Mouse (Mus musculus) limb, embryonic 11.5 days (tissue): Measurements from ENCODE around the gene Dpf3. TPM values are rescaled to one million over a fixed set of nuclear protein-coding genes. Genes with fewer than 3 reads are reported as not detected.

ENCODE experiments used
- ATAC-seq: fragments of 200-750 bp; cut with Nextera tagmentation; 2 replicates; pipeline ENCODE4 v1.8.0; 2017; ENCODE audit warnings: low read depth; ENCODE audit not compliant: insufficient number of reproducible peaks, low FRiP score, low TSS enrichment
- DNase-seq: peaks from one replicate; pipeline ENCODE4 v3.0.0-alpha.2; 2015; ENCODE audit warnings: low spot score
- H3K27ac ChIP-seq: fragments of 300-500 bp; sonication (generic); replicated peaks from 2 replicates; pipeline ENCODE4 v1.5.1; 2014; ENCODE audit warnings: low read depth, mild to moderate bottlenecking, low read length
- H3K27me3 ChIP-seq: fragments of 300-500 bp; sonication (generic); 2 replicates; pipeline ENCODE4 v1.6.1; 2014; ENCODE audit warnings: mild to moderate bottlenecking, low read length, mixed read lengths; ENCODE audit not compliant: control insufficient read depth, insufficient read depth
- H3K36me3 ChIP-seq: fragments of 300-500 bp; sonication (generic); 2 replicates; pipeline ENCODE4 v1.6.1; 2014; ENCODE audit warnings: mild to moderate bottlenecking, low read length, moderate library complexity, mixed read lengths; ENCODE audit not compliant: control insufficient read depth, insufficient read depth
- H3K4me1 ChIP-seq: fragments of 300-500 bp; sonication (generic); 2 replicates; pipeline ENCODE4 v1.6.1; 2014; ENCODE audit warnings: low read length, mixed read lengths; ENCODE audit not compliant: control insufficient read depth, insufficient read depth
- H3K4me2 ChIP-seq: fragments of 300-500 bp; sonication (generic); 2 replicates; pipeline ENCODE4 v1.6.1; 2014; ENCODE audit warnings: low read depth, mild to moderate bottlenecking, moderate library complexity; ENCODE audit not compliant: severe bottlenecking
- H3K4me3 ChIP-seq: fragments of 300-500 bp; sonication (generic); 2 replicates; pipeline ENCODE4 v1.5.1; 2014; ENCODE audit warnings: low read depth, low read length
- H3K9ac ChIP-seq: fragments of 300-500 bp; sonication (generic); 2 replicates; pipeline ENCODE4 v1.6.1; 2014; ENCODE audit warnings: mild to moderate bottlenecking, low read length
- H3K9me3 ChIP-seq: fragments of 300-500 bp; sonication (generic); 2 replicates; pipeline ENCODE4 v1.6.1; 2016; ENCODE audit warnings: low read length; ENCODE audit not compliant: control insufficient read depth
- whole genome bisulfite sequencing: fragments of 180-500 bp; shearing (Covaris S2); extraction: QIAGEN DNeasy Blood & Tissue Kit; methylation state at CpG from one replicate; pipeline ENCODE4 v1.1.7; 2014; 5-methylcytosine and 5-hydroxymethylcytosine counted together
- polyA plus RNA-seq: library from polyadenylated mRNA; unstranded; fragments of >200 nt; fragmentation: Nextera tagmentation; extraction: Ambion mirVana; gene quantifications from 2 replicates; pipeline ENCODE4 v1.2.1, GENCODE M21; 2014

Gene Dpf3
- polyA plus RNA-seq, 1 experiment from 2014 or later, result 3.6 TPM

DNA sequence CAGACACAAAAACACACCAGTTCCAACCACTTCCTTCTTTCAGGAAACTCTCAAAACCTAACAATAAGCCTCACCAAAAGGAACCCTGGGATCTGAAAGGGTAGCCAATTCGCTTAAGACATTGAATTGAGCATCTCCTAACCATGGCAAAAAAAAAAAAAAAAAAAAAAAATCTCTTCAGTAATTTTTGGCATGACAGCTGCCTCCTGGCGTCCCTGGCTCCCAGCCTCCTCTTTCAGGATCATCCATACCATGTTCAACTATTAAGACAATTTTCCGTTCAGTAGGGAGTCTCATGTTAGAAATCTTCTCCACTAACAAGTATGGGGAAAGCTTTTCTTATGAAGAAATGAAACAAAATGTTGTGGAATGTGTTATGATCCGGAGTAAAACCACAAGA lies 233.1 kb downstream of the Dpf3 start:
- DNase-seq, result no peak

DNA sequence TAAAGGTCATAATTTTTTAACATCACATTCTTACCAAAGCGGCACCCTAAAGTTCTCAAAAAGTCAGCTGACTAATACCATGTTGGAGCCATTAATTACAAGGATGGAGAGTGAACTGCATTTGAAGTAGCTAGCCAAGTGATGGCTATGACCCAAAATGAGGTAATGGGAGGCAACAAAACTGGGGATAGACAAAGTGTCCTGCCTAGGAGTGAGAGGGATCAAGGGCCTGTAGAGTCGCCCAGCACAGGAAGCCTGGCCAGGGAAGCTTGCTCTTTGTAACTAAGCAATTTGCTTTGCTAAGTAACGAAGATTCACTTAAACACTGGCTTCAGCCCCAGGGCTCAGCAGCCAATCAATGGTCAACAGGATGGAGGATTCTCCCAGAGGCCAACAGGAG lies 238.4 kb downstream of the Dpf3 start:
- DNase-seq, result no peak
- H3K36me3 ChIP-seq, result no peaks in the 10 kb centered on the region

More for the DNA sequence above, 233.1 kb downstream of the Dpf3 start:
- H3K4me1 ChIP-seq, result no peaks in the 10 kb centered on the region
- no peaks in the 10 kb centered on the region for H3K27me3 ChIP-seq
- WGBS, result 91% methylated on average over 4 of the region's 4 CpGs
- H3K9ac ChIP-seq, result no peak overlapping the region
- H3K4me2 ChIP-seq, result no peak overlapping the region
- H3K4me3 ChIP-seq, result no peak overlapping the region
- H3K36me3 ChIP-seq, result no peaks in the 10 kb centered on the region
- no peaks in the 10 kb centered on the region for H3K9me3 ChIP-seq
- no peak overlapping the region for H3K27ac ChIP-seq
- ATAC-seq, result no peak

GRCm38 (mm10) chr12:83248636-83249035 lies 238.9 kb downstream of the Dpf3 start:
- no peaks in the 10 kb centered on the region for H3K27me3 ChIP-seq
- WGBS, result 78% methylated on average over 2 of the region's 2 CpGs
- no peak overlapping the region for H3K27ac ChIP-seq
- ATAC-seq (no peak), DNase-seq (no peak)
- H3K9me3 ChIP-seq, result no peaks in the 10 kb centered on the region
- H3K4me3 ChIP-seq, result no peak overlapping the region
- H3K9ac ChIP-seq, result no peak overlapping the region
- no peaks in the 10 kb centered on the region for H3K4me1 ChIP-seq
- H3K4me2 ChIP-seq, result no peak overlapping the region
- no peaks in the 10 kb centered on the region for H3K36me3 ChIP-seq

More for the DNA sequence above, 238.4 kb downstream of the Dpf3 start:
- no peaks in the 10 kb centered on the region for H3K9me3 ChIP-seq
- WGBS, result 80% methylated on average over 3 of the region's 3 CpGs
- no peak for ATAC-seq
- H3K4me3 ChIP-seq, result no peak overlapping the region
- no peak overlapping the region for H3K4me2 ChIP-seq
- H3K4me1 ChIP-seq, result no peaks in the 10 kb centered on the region
- H3K27me3 ChIP-seq, result no peaks in the 10 kb centered on the region
- H3K27ac ChIP-seq, result no peak overlapping the region
- no peak overlapping the region for H3K9ac ChIP-seq

DNA sequence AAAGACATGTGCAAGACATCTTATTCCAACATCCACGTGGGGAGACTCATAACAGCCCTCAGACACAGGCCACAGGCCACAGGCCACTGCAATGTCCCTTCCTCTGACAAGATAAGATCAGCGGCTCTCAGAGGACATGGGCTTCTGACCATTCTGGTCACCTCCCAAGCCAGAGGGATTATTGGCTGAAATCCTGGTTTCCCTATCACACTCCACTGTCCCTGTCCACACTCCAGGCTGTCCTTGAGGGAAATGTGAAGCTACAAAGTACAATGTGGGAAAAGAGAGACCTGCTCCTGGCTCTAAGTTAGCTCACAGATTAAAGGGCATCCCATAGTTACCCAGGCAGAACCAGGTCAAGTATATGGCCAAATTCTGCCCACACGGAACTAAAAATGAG lies 239.8 kb downstream of the Dpf3 start:
- Histone ChIP-seq H3K27me3 (no peaks in the 10 kb centered on the region), H3K4me1 (no peaks in the 10 kb centered on the region), H3K36me3 (no peaks in the 10 kb centered on the region), H3K27ac (no peak overlapping the region), H3K4me3 (no peak overlapping the region), H3K4me2 (no peak overlapping the region), H3K9me3 (no peaks in the 10 kb centered on the region), H3K9ac (no peak overlapping the region)
- ATAC-seq, result no peak
- WGBS, result 78% methylated on average over 3 of the region's 3 CpGs
- no peak for DNase-seq

- Histone ChIP-seq H3K9ac (no peak overlapping the region), H3K4me3 (no peak overlapping the region), H3K27ac (no peak overlapping the region), H3K36me3 (no peaks in the 10 kb centered on the region), H3K27me3 (no peaks in the 10 kb centered on the region), H3K9me3 (no peaks in the 10 kb centered on the region), H3K4me1 (no peaks in the 10 kb centered on the region), H3K4me2 (no peak overlapping the region)
- no peak for DNase-seq
- WGBS, result 73% methylated on average over 3 of the region's 3 CpGs
- ATAC-seq, result no peak
These were observed 246.5 kb downstream of the Dpf3 start for GRCm38 (mm10) chr12:83241022-83241421.

DNA sequence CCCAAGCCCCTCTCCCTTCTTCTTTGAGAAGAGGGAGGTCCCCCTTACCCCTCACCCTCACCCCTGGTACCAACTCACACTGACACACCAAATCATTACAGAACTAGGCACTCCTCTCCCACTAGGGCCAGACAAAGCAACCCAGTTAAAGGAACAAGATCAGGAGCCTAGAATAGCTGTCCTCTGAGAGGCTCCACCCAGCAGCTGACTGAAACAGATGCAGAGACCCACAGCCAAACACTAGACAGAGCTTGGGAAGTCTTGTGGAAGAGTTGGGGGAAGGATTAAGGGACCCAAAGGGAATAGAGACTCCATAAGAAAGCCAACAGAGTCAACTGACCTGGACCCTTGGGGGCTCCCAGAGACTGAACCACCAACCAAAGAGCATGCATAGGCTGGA lies 246.9 kb downstream of the Dpf3 start:
- Histone ChIP-seq H3K9ac (no peak overlapping the region), H3K27me3 (no peaks in the 10 kb centered on the region), H3K27ac (no peak overlapping the region), H3K4me3 (no peak overlapping the region), H3K4me2 (no peak overlapping the region), H3K4me1 (no peaks in the 10 kb centered on the region), H3K9me3 (no peaks in the 10 kb centered on the region), H3K36me3 (no peaks in the 10 kb centered on the region)
- DNase-seq, result no peak
- ATAC-seq, result no peak

DNA sequence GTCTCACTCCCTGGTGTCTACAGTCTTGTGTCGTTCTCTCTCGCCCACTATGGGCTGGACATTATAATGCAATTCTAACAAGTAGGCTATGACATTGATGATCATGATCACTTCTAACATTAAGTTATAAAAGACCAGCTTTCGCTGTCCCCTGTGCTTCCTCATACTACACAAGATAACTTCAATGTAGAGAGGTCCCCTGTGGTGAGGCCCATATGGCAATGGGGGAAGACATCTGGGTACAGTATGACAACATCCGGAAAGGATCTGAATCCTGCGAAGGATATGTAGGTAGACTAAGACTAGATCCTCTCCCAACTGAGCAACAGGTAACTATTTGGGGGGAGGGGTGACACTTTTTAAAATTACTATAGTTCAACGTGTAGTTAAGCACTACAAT lies 251.7 kb downstream of the Dpf3 start:
- no peaks in the 10 kb centered on the region for H3K27me3 ChIP-seq
- ATAC-seq (no peak), DNase-seq (no peak)
- no peak overlapping the region for H3K4me3 ChIP-seq
- no peak overlapping the region for H3K27ac ChIP-seq
- no peaks in the 10 kb centered on the region for H3K9me3 ChIP-seq
- no peaks in the 10 kb centered on the region for H3K36me3 ChIP-seq
- H3K4me1 ChIP-seq, result no peaks in the 10 kb centered on the region
- no peak overlapping the region for H3K4me2 ChIP-seq
- H3K9ac ChIP-seq, result no peak overlapping the region
- WGBS, result 96% methylated on average over 6 of the region's 6 CpGs

DNA sequence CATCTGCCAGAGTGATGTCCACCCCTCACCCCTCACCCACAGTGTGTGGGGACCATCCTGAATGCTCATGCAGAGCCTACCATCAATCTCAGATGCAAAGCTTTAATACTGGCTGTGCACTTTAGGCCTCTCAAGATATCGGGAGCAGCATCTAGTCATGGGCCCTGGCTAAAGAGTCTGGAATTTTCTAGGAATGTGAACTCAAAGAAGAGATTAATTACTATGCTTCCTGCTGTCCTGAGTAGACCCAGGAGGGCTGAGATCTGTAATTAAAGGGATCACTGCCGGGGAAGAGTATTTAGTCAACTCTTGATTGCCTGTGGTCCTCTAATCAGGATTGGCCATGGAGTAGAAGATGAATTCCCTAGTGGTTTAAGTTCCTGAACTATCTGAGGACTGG lies 252.5 kb downstream of the Dpf3 start:
- Histone ChIP-seq H3K27me3 (no peaks in the 10 kb centered on the region), H3K4me1 (no peaks in the 10 kb centered on the region), H3K9me3 (no peaks in the 10 kb centered on the region), H3K36me3 (no peaks in the 10 kb centered on the region), H3K4me2 (no peak overlapping the region), H3K27ac (no peak overlapping the region), H3K4me3 (no peak overlapping the region), H3K9ac (no peak overlapping the region)
- 64% methylated on average over 2 of the region's 2 CpGs for WGBS
- DNase-seq (no peak), ATAC-seq (no peak)

DNA sequence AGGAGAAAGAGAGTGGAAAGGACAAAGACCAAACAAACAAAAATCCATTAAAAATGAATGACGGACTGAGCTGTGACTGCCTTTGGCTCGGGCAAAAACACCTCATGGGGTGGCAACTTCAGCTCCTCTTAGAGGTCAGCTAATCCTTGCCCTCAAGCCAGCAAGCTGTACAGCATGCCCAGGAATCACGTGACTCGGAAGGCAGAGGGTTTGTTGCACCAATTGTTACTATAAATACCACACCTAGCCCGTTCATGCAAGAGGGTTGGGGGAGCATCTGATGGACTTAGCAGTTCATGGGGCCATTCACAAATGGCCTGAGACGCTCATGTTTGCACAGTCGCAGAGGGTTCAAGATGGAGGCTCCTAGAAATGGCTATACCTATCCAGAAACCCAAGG lies 253.9 kb downstream of the Dpf3 start:
- H3K27me3 ChIP-seq, result no peaks in the 10 kb centered on the region
- no peak overlapping the region for H3K27ac ChIP-seq
- H3K9me3 ChIP-seq, result no peaks in the 10 kb centered on the region
- no peak overlapping the region for H3K9ac ChIP-seq
- no peak overlapping the region for H3K4me2 ChIP-seq
- H3K36me3 ChIP-seq, result no peaks in the 10 kb centered on the region
- DNase-seq (no peak), ATAC-seq (no peak)
- H3K4me3 ChIP-seq, result no peak overlapping the region
- 70% methylated on average over 7 of the region's 7 CpGs for WGBS
- H3K4me1 ChIP-seq, result no peaks in the 10 kb centered on the region
